Comparison of ENCODE assay signal across 8 mouse cellular contexts in the genomic region with DNA sequence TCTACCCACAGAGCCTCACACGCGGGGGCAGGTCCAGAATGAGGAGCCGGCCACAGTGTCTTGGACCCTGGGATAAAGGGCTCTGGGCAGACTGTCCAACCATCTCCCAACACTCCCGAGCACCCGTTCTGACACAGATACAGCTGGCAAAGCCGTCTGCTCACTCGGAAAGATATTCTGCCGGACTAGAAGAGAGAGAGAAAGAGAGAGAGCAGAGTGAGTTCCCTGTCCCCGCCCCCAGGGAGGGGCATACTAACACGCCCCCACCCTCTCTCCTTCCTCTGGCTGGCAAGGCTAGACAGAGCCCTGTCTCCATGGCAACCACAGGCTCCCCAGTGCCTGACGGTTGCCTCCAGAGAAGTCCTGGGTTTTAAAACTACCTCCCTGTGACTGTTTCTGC. TPM values are rescaled to one million over a fixed set of nuclear protein-coding genes. Genes with fewer than 3 reads are reported as not detected.
DNase-seq lines count a peak whose midpoint lies in the region; ATAC-seq lines count a peak whose summit lies in the region.

No protein-coding gene starts in this region.

- H3K9me3 ChIP-seq in intestine, embryonic 16.5 days (ENCODE audit: control insufficient read depth, low read length) = no peaks in the 10 kb centered on the region

- peak overlapping the region; percentile 15; the same call in 1 of the 2 replicates for H3K9ac ChIP-seq in intestine, embryonic 16.5 days (ENCODE audit: low read depth, low read length)

- 10% methylated on average over 11 of the region's 11 CpGs for WGBS in intestine, embryonic 16.5 days

- H3K4me2 ChIP-seq in intestine, embryonic 16.5 days (ENCODE audit: low read depth, low read length) = 0 out of 2 replicates have a peak overlapping the region, but pooled peaks have one; percentile 28

- H3K4me1 ChIP-seq in intestine, embryonic 16.5 days (ENCODE audit: control insufficient read depth, insufficient read depth, low read length) = peaks cover 23% of the 10 kb centered on the region; the same call in 1 of the 2 replicates

- H3K27me3 ChIP-seq in intestine, embryonic 16.5 days (replicated peaks; ENCODE audit: control insufficient read depth, insufficient read depth, low read length) = no peaks in the 10 kb centered on the region; the same call in 1 of the 2 replicates

- ATAC-seq in intestine, embryonic 16.5 days = peak; percentile 57
- peak; percentile 64 for ATAC-seq in megakaryocyte-erythroid progenitor cell, adult 5-6 weeks (replicated peaks; ENCODE audit: low FRiP score, low TSS enrichment, poor library complexity, severe bottlenecking)
- ATAC-seq in erythroid progenitor cell, adult 5-6 weeks (replicated peaks; ENCODE audit: low FRiP score, poor library complexity, severe bottlenecking) = no peak

- H3K36me3 ChIP-seq in intestine, embryonic 16.5 days (ENCODE audit: control insufficient read depth, insufficient read depth, low read length) = no peaks in the 10 kb centered on the region

- no peak overlapping the region for H3K27ac ChIP-seq in intestine, embryonic 16.5 days (ENCODE audit: low read length)

- peak; percentile 73 for DNase-seq in adipocyte (ENCODE audit: low spot score)
- peak; percentile 96 for DNase-seq in embryo, embryonic 11 days
- peak; percentile 42 to 65 for DNase-seq in gastrocnemius, postnatal 4 days (ENCODE audit: low spot score in 2 of 2)
- peak; percentile 92 to 97 for DNase-seq in left cerebral cortex, postnatal 25 days (ENCODE audit: low spot score in 2 of 2)
- DNase-seq in right cerebral cortex, postnatal 14 days = peak; percentile 86

- H3K4me3 ChIP-seq in intestine, embryonic 16.5 days (ENCODE audit: low read length) = peak overlapping the region; percentile 15; the same call in 1 of the 2 replicates

- intact Hi-C loops in left cerebral cortex, postnatal 25 days (cut with DNase I) = no loop called here

RNA-seq across cellular contexts. Expression of a gene that starts 7.1 kb away (rescaled TPM):
- total RNA-seq in gastrocnemius, postnatal 4 days (2021) = under 1 TPM; 0.69 to 0.88 TPM
- polyA plus RNA-seq in intestine, embryonic 16.5 days (2015; fragmentation: Nextera tagmentation; extraction: Ambion mirVana) = 0.99 and 1.2 TPM in 2 replicates
- 1 to 10 TPM; 6.8 to 7.0 TPM for total RNA-seq in left cerebral cortex, postnatal 25 days (2021)
- total RNA-seq in megakaryocyte-erythroid progenitor cell, adult 5-6 weeks (2014; fragmentation: Nextera tagmentation) = 0.54 and 1.2 TPM in 2 replicates
- not detected in 2 replicates for total RNA-seq in megakaryocyte-erythroid progenitor cell, adult 5-6 weeks (2017)
- not detected in 2 replicates for total RNA-seq in erythroid progenitor cell, adult 5-6 weeks (2015; ENCODE audit: low replicate concordance)
- total RNA-seq in erythroid progenitor cell, adult 5-6 weeks (2017; ENCODE audit: low replicate concordance) = not detected in 2 replicates

RNA-seq across cellular contexts. Expression of a gene that starts 11.2 kb away (rescaled TPM):
- total RNA-seq in gastrocnemius, postnatal 4 days (2021) = 10 to 100 TPM; 29.2 to 32.8 TPM
- 76.3 and 87.4 TPM in 2 replicates for polyA plus RNA-seq in intestine, embryonic 16.5 days (2015; fragmentation: Nextera tagmentation; extraction: Ambion mirVana)
- total RNA-seq in left cerebral cortex, postnatal 25 days (2021) = 10 to 100 TPM; 35.0 to 37.2 TPM
- 23.7 and 36.8 TPM in 2 replicates for total RNA-seq in megakaryocyte-erythroid progenitor cell, adult 5-6 weeks (2014; fragmentation: Nextera tagmentation)
- 9.8 and 14.7 TPM in 2 replicates for total RNA-seq in megakaryocyte-erythroid progenitor cell, adult 5-6 weeks (2017)
- total RNA-seq in erythroid progenitor cell, adult 5-6 weeks (2015; ENCODE audit: low replicate concordance) = 1.7 and 2.2 TPM in 2 replicates
- total RNA-seq in erythroid progenitor cell, adult 5-6 weeks (2017; ENCODE audit: low replicate concordance) = 4.0 TPM in 1 of 2 replicates, not detected in the other

RNA-seq across cellular contexts. Expression of a gene that starts 33.8 kb away (rescaled TPM):
- 10 to 100 TPM; 13.4 to 18.9 TPM for total RNA-seq in gastrocnemius, postnatal 4 days (2021)
- 24.0 and 24.5 TPM in 2 replicates for polyA plus RNA-seq in intestine, embryonic 16.5 days (2015; fragmentation: Nextera tagmentation; extraction: Ambion mirVana)
- total RNA-seq in left cerebral cortex, postnatal 25 days (2021) = 10 to 100 TPM; 36.7 to 38.6 TPM
- total RNA-seq in megakaryocyte-erythroid progenitor cell, adult 5-6 weeks (2014; fragmentation: Nextera tagmentation) = 30.1 and 31.3 TPM in 2 replicates
- 16.2 and 37.6 TPM in 2 replicates for total RNA-seq in megakaryocyte-erythroid progenitor cell, adult 5-6 weeks (2017)
- total RNA-seq in erythroid progenitor cell, adult 5-6 weeks (2015; ENCODE audit: low replicate concordance) = 39.8 and 43.6 TPM in 2 replicates
- 61.4 and 62.3 TPM in 2 replicates for total RNA-seq in erythroid progenitor cell, adult 5-6 weeks (2017; ENCODE audit: low replicate concordance)

RNA-seq across cellular contexts. Expression of a gene that starts 38.4 kb away (rescaled TPM):
- total RNA-seq in gastrocnemius, postnatal 4 days (2021) = 10 to 100 TPM; 12.3 to 13.3 TPM
- polyA plus RNA-seq in intestine, embryonic 16.5 days (2015; fragmentation: Nextera tagmentation; extraction: Ambion mirVana) = 1.6 and 1.9 TPM in 2 replicates
- 1 to 10 TPM; 1.3 to 2.4 TPM for total RNA-seq in left cerebral cortex, postnatal 25 days (2021)
- total RNA-seq in megakaryocyte-erythroid progenitor cell, adult 5-6 weeks (2014; fragmentation: Nextera tagmentation) = not detected in 2 replicates
- total RNA-seq in megakaryocyte-erythroid progenitor cell, adult 5-6 weeks (2017) = not detected in 2 replicates
- not detected in 2 replicates for total RNA-seq in erythroid progenitor cell, adult 5-6 weeks (2015; ENCODE audit: low replicate concordance)
- 0.77 TPM in 1 of 2 replicates, not detected in the other for total RNA-seq in erythroid progenitor cell, adult 5-6 weeks (2017; ENCODE audit: low replicate concordance)
